Mouse (Mus musculus): ENCODE measurements at regions not wholly inside any gene's neighbourhood (a gene's known extent, or its start where the extent isn't known, plus 50 kb on each side); places are given as distances from the start of the nearest gene placed in this dataset.

- no peaks in the 10 kb centered on the region for H3K9me3 ChIP-seq (ENCODE audit: control insufficient read depth, low read length)
- H3K4me3 ChIP-seq (replicated peaks; ENCODE audit: low read depth, low read length): no peak overlapping the region
- no peak for DNase-seq
- no peak overlapping the region for H3K27ac ChIP-seq (replicated peaks; ENCODE audit: low read depth, low read length)
- no peaks in the 10 kb centered on the region for H3K27me3 ChIP-seq (ENCODE audit: control insufficient read depth, insufficient read depth, low read length)
- no peaks in the 10 kb centered on the region for H3K4me1 ChIP-seq (ENCODE audit: control insufficient read depth, insufficient read depth, low read length)
- no peak overlapping the region for H3K4me2 ChIP-seq (ENCODE audit: low read length)
- no peak for ATAC-seq (ENCODE audit: low FRiP score, low TSS enrichment)
- no peak overlapping the region for H3K9ac ChIP-seq (replicated peaks; ENCODE audit: low read length)
- no peaks in the 10 kb centered on the region for H3K36me3 ChIP-seq (ENCODE audit: control insufficient read depth, insufficient read depth, low read length)
Measured at GRCm38 (mm10) chr2:40258207-40258606, 1032.0 kb upstream of the Ppp6c start.

- DNase-seq (no peak), ATAC-seq (ENCODE audit: low FRiP score, low TSS enrichment) (no peak)
- H3K4me3 ChIP-seq (replicated peaks; ENCODE audit: low read depth, low read length): no peak overlapping the region
- no peak overlapping the region for H3K27ac ChIP-seq (replicated peaks; ENCODE audit: low read depth, low read length)
- H3K36me3 ChIP-seq (ENCODE audit: control insufficient read depth, insufficient read depth, low read length): no peaks in the 10 kb centered on the region
- no peaks in the 10 kb centered on the region for H3K4me1 ChIP-seq (ENCODE audit: control insufficient read depth, insufficient read depth, low read length)
- no peak overlapping the region for H3K9ac ChIP-seq (replicated peaks; ENCODE audit: low read length)
- no peaks in the 10 kb centered on the region for H3K27me3 ChIP-seq (ENCODE audit: control insufficient read depth, insufficient read depth, low read length)
- no peak overlapping the region for H3K4me2 ChIP-seq (ENCODE audit: low read length)
- 71% methylated on average over 1 of the region's 1 CpGs for WGBS
- no peaks in the 10 kb centered on the region for H3K9me3 ChIP-seq (ENCODE audit: control insufficient read depth, low read length)
Measured at GRCm38 (mm10) chr2:40249639-40250332, 1023.5 kb upstream of the Ppp6c start.

GRCm38 (mm10) chr2:40223708-40224107 lies 997.5 kb upstream of the Ppp6c start:
- no peak for ATAC-seq (ENCODE audit: low FRiP score, low TSS enrichment)

DNA sequence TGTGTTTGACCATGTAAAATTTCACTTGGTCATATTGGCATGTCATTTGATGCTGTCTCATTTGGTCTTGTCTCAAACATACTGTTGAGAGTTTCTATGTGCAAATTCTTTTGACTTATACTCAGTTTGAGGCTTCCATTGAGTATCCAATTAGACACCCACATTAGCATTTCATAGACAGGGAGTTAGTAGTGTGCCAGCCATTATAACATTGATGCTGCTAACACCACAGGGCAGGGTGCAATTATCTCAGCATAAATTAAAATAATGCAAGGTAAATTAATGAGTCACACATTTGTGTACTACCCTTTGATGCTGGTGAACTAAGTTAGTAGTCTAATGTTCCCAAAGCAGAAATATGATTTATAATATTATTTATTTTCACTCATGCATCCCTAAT lies 997.0 kb upstream of the Ppp6c start:
- ATAC-seq (ENCODE audit: low FRiP score, low TSS enrichment): 0 out of 2 replicates have a peak, but pooled peaks have one; percentile 27

More at GRCm38 (mm10) chr2:40223708-40224107, 997.5 kb upstream of the Ppp6c start:
- Histone ChIP-seq H3K27ac (replicated peaks; ENCODE audit: low read depth, low read length) (no peak overlapping the region), H3K4me2 (ENCODE audit: low read length) (no peak overlapping the region), H3K9ac (replicated peaks; ENCODE audit: low read length) (no peak overlapping the region), H3K9me3 (ENCODE audit: control insufficient read depth, low read length) (no peaks in the 10 kb centered on the region), H3K36me3 (ENCODE audit: control insufficient read depth, insufficient read depth, low read length) (no peaks in the 10 kb centered on the region), H3K4me1 (ENCODE audit: control insufficient read depth, insufficient read depth, low read length) (no peaks in the 10 kb centered on the region), H3K4me3 (replicated peaks; ENCODE audit: low read depth, low read length) (no peak overlapping the region), H3K27me3 (ENCODE audit: control insufficient read depth, insufficient read depth, low read length) (no peaks in the 10 kb centered on the region)
- 78% methylated on average over 1 of the region's 1 CpGs for WGBS
- no peak for DNase-seq

More for the DNA sequence above, 997.0 kb upstream of the Ppp6c start:
- Histone ChIP-seq H3K9ac (replicated peaks; ENCODE audit: low read length) (no peak overlapping the region), H3K4me1 (ENCODE audit: control insufficient read depth, insufficient read depth, low read length) (no peaks in the 10 kb centered on the region), H3K27me3 (ENCODE audit: control insufficient read depth, insufficient read depth, low read length) (no peaks in the 10 kb centered on the region), H3K4me2 (ENCODE audit: low read length) (no peak overlapping the region), H3K27ac (replicated peaks; ENCODE audit: low read depth, low read length) (no peak overlapping the region), H3K9me3 (ENCODE audit: control insufficient read depth, low read length) (no peaks in the 10 kb centered on the region), H3K36me3 (ENCODE audit: control insufficient read depth, insufficient read depth, low read length) (no peaks in the 10 kb centered on the region), H3K4me3 (replicated peaks; ENCODE audit: low read depth, low read length) (no peak overlapping the region)
- peak; percentile 4 for DNase-seq

All from midbrain, embryonic 14.5 days (tissue).